8 mouse cellular contexts compared by ENCODE assay signal in genomic region chr2:113535685-113536084, GRCm38 (mm10).
DNase-seq lines count a peak whose midpoint lies in the region; ATAC-seq and TF ChIP-seq lines count a peak whose summit lies in the region.

No protein-coding gene starts in this region.

- no peaks in the 10 kb centered on the region for H3K9me3 ChIP-seq in kidney, embryonic 14.5 days (ENCODE audit: control insufficient read depth, low read length)
- no peaks in the 10 kb centered on the region for H3K9me3 ChIP-seq in intestine, embryonic 16.5 days (ENCODE audit: control insufficient read depth, low read length)

- no peak overlapping the region for H3K9ac ChIP-seq in kidney, embryonic 14.5 days (ENCODE audit: low read depth, low read length)
- no peak overlapping the region for H3K9ac ChIP-seq in intestine, embryonic 16.5 days (ENCODE audit: low read depth, low read length)

- DNase-seq in kidney, adult 2 months: peak; percentile 59
- DNase-seq in R1 (ENCODE audit: low read depth, low spot score): peak; percentile 54
- peak; percentile 74 for DNase-seq in embryo, embryonic 10 days (ENCODE audit: low spot score)
- DNase-seq in ovary, postnatal 36 days (ENCODE audit: low spot score): no peak
- DNase-seq in ovary, adult 18-20 months (ENCODE audit: low spot score): no peak

- peaks cover 25% of the 10 kb centered on the region; the same call in 1 of the 2 replicates for H3K4me1 ChIP-seq in kidney, adult 2 months (ENCODE audit: control insufficient read depth, insufficient read depth, low read length)
- H3K4me1 ChIP-seq in kidney, embryonic 14.5 days (ENCODE audit: control insufficient read depth, insufficient read depth, low read length): peaks cover 3% of the 10 kb centered on the region; the same call in 1 of the 2 replicates
- 0 out of 2 replicates have a peak, but pooled peaks cover 4% of the 10 kb centered on the region for H3K4me1 ChIP-seq in intestine, embryonic 16.5 days (ENCODE audit: control insufficient read depth, insufficient read depth, low read length)

- no peak for ATAC-seq in kidney, embryonic 14.5 days (ENCODE audit: low FRiP score, low TSS enrichment)
- no peak; the same call in 1 of the 2 replicates for ATAC-seq in intestine, embryonic 16.5 days

- H3ac ChIP-seq in myocyte (ENCODE audit: control insufficient read depth, insufficient read length): no peak overlapping the region

- H3K36me3 ChIP-seq in kidney, adult 2 months (ENCODE audit: control insufficient read depth, insufficient read depth, low read length): 0 out of 2 replicates have a peak, but pooled peaks cover 3% of the 10 kb centered on the region
- H3K36me3 ChIP-seq in kidney, embryonic 14.5 days (ENCODE audit: control insufficient read depth, insufficient read depth, low read length): no peaks in the 10 kb centered on the region; the same call in 1 of the 2 replicates
- H3K36me3 ChIP-seq in intestine, embryonic 16.5 days (ENCODE audit: control insufficient read depth, insufficient read depth, low read length): no peaks in the 10 kb centered on the region
- no peaks in the 10 kb centered on the region for H3K36me3 ChIP-seq in myocyte (ENCODE audit: control insufficient read depth, insufficient read depth)

- no peak overlapping the region for H3K4me2 ChIP-seq in kidney, embryonic 14.5 days (replicated peaks; ENCODE audit: low read depth, low read length)
- no peak overlapping the region for H3K4me2 ChIP-seq in intestine, embryonic 16.5 days (ENCODE audit: low read depth, low read length)
- H3K4me2 ChIP-seq in myocyte (ENCODE audit: low read depth): peak overlapping the region; percentile 35

- no peaks in the 10 kb centered on the region for H3K79me2 ChIP-seq in myocyte (ENCODE audit: control insufficient read depth, insufficient read depth)

- no peak overlapping the region for H3K4me3 ChIP-seq in kidney, adult 2 months (ENCODE audit: insufficient read depth, low read depth, low read length)
- no peak overlapping the region for H3K4me3 ChIP-seq in kidney, embryonic 14.5 days (ENCODE audit: low read length)
- no peak overlapping the region for H3K4me3 ChIP-seq in intestine, embryonic 16.5 days (ENCODE audit: low read length)
- H3K4me3 ChIP-seq in myocyte: no peak overlapping the region

- H3K27me3 ChIP-seq in kidney, adult 2 months (replicated peaks; ENCODE audit: control insufficient read depth, insufficient read depth, low read length): no peaks in the 10 kb centered on the region
- no peaks in the 10 kb centered on the region for H3K27me3 ChIP-seq in kidney, embryonic 14.5 days (ENCODE audit: control insufficient read depth, insufficient read depth, low read length)
- H3K27me3 ChIP-seq in intestine, embryonic 16.5 days (replicated peaks; ENCODE audit: control insufficient read depth, insufficient read depth, low read length): no peaks in the 10 kb centered on the region
- H3K27me3 ChIP-seq in myocyte (ENCODE audit: control insufficient read depth, insufficient read depth, insufficient read length): no peaks in the 10 kb centered on the region

- TF ChIP-seq POLR2A in kidney, adult 2 months (IDR thresholded peaks at IDR 0.05; ENCODE audit: low read depth, low read length): no peak
- TF ChIP-seq POLR2A in myocyte (IDR thresholded peaks at IDR 0.05; ENCODE audit: insufficient read length, low read depth): no peak

- TF ChIP-seq CTCF in kidney, adult 2 months (conservative IDR thresholded peaks at IDR 0.05; ENCODE audit: insufficient read depth, insufficient read length, low read depth, low read length): peak; percentile 28; the same call in 1 of the 2 replicates

- WGBS in kidney, adult 2 months: 35% methylated on average over 5 of the region's 5 CpGs
- 39% methylated on average over 5 of the region's 5 CpGs for WGBS in kidney, embryonic 14.5 days
- WGBS in intestine, embryonic 16.5 days: 35% methylated on average over 5 of the region's 5 CpGs

- H3K27ac ChIP-seq in kidney, adult 2 months (ENCODE audit: insufficient read depth, low read depth, low read length): no peak overlapping the region
- no peak overlapping the region for H3K27ac ChIP-seq in kidney, embryonic 14.5 days (ENCODE audit: low read depth, low read length)
- H3K27ac ChIP-seq in intestine, embryonic 16.5 days (ENCODE audit: low read length): peak overlapping the region; percentile 72

TF ChIP-seq in myocyte, 11 proteins besides CTCF, POLR2A, EP300 and RAD21:
- TF ChIP-seq REST (IDR thresholded peaks at IDR 0.05; ENCODE audit: insufficient read depth, insufficient read length) (no peak), MYOD1 (IDR thresholded peaks at IDR 0.05; ENCODE audit: control insufficient read depth in 1 of 3, insufficient read length in 2 of 3, low read depth in 2 of 3) (no peak), TCF12 (IDR thresholded peaks at IDR 0.05; ENCODE audit: insufficient read depth, poor library complexity, severe bottlenecking) (no peak), USF1 (IDR thresholded peaks at IDR 0.05; ENCODE audit: low read depth) (no peak), TCF3 (IDR thresholded peaks at IDR 0.05; ENCODE audit: insufficient read length, low read depth) (no peak), E2F4 (IDR thresholded peaks at IDR 0.05; ENCODE audit: insufficient read depth) (no peak), MAX (IDR thresholded peaks at IDR 0.05; ENCODE audit: low read depth) (no peak), SRF (IDR thresholded peaks at IDR 0.05; ENCODE audit: control insufficient read depth, insufficient read length, low read depth) (no peak), CEBPB (IDR thresholded peaks at IDR 0.05; ENCODE audit: insufficient read depth, poor library complexity, severe bottlenecking) (no peak), MYOG (IDR thresholded peaks at IDR 0.05; ENCODE audit: control insufficient read depth in 1 of 3, insufficient read depth in 1 of 3, insufficient read length in 2 of 3, low read depth in 2 of 3) (no peak), POLR2AphosphoS2 (IDR thresholded peaks at IDR 0.05; ENCODE audit: insufficient read length, low read depth) (no peak)

Comparison
In these comparisons a context has a peak if more than half of its experiments do, and no peak if none do; other contexts are left out.
1. DNase-seq: peak in kidney, adult 2 months (single experiment), R1 (single experiment) and embryo, embryonic 10 days (single experiment); none in ovary, postnatal 36 days (single experiment) and ovary, adult 18-20 months (single experiment).